Mouse (Mus musculus) megakaryocyte, adult 5-6 weeks (primary cell): ENCODE data around the gene Mfsd13b. TPM values are rescaled to one million over a fixed set of nuclear protein-coding genes. Genes with fewer than 3 reads are reported as not detected.
"Not testable (repeated sequence)": the region's sequence is repeated elsewhere in the genome, so short reads cannot be mapped to it uniquely, and the experiment has no call there.

Experiments
- ATAC-seq: 2 replicates; pipeline ENCODE4 v1.8.0; 2016; ENCODE audit warnings: mild to moderate bottlenecking, inconsistent platforms; ENCODE audit not compliant: poor library complexity, severe bottlenecking
- total RNA-seq, 2 experiments: library from RNA; stranded (forward) in 1 of 2; stranded (reverse) in 1 of 2; fragments of 153-499, 151-499 nt in 1 of 2; fragments of 221-1000, 200-1000 nt in 1 of 2; gene quantifications; 2 replicates each; pipeline versions ENCODE4 v1.2.3 to v1.2.4; 2015 to 2017

The Mfsd13b gene
- total RNA-seq, 2 experiments from 2014 or later, result not detected

GRCm38 (mm10) chr7:120980931-120981924 is 1.1 kb upstream of the Mfsd13b start:
- peak; percentile 33 for ATAC-seq

GRCm38 (mm10) chr7:120982968-120983367 is 659 bp downstream of the Mfsd13b start:
- 0 out of 2 replicates have a peak, but pooled peaks have one; percentile 2 for ATAC-seq

- no peak for ATAC-seq
These were observed 8.9 kb downstream of the Mfsd13b start for GRCm38 (mm10) chr7:120991191-120991590.

- no peak for ATAC-seq
These were observed 16.8 kb downstream of the Mfsd13b start for GRCm38 (mm10) chr7:120999021-120999530.

GRCm38 (mm10) chr7:121000065-121000822 is 17.9 kb downstream of the Mfsd13b start:
- no peak for ATAC-seq

GRCm38 (mm10) chr7:121001879-121002278 is 19.6 kb downstream of the Mfsd13b start:
- ATAC-seq, result no peak

- no peak for ATAC-seq
These were observed 20.2 kb downstream of the Mfsd13b start for GRCm38 (mm10) chr7:121002407-121002928.

GRCm38 (mm10) chr7:121003793-121004418 is 21.6 kb downstream of the Mfsd13b start:
- ATAC-seq, result no peak

- ATAC-seq, result no peak
These were observed 29.7 kb downstream of the Mfsd13b start for GRCm38 (mm10) chr7:121011794-121012689.

- ATAC-seq, result no peak
These were observed 32.2 kb downstream of the Mfsd13b start for GRCm38 (mm10) chr7:121014486-121014885.

GRCm38 (mm10) chr7:121018778-121019177 is 36.5 kb downstream of the Mfsd13b start:
- peak; percentile 64 for ATAC-seq

- ATAC-seq, result peak; percentile 87
These were observed 38.0 kb downstream of the Mfsd13b start for GRCm38 (mm10) chr7:121020277-121020676.

- ATAC-seq, result peak; percentile 64
These were observed 43.1 kb downstream of the Mfsd13b start for GRCm38 (mm10) chr7:121025221-121026008.

GRCm38 (mm10) chr7:121026300-121026699 is 44.0 kb downstream of the Mfsd13b start:
- no peak for ATAC-seq

- ATAC-seq, result not testable (repeated sequence)
These were observed 47.6 kb downstream of the Mfsd13b start for GRCm38 (mm10) chr7:121029947-121030346.

GRCm38 (mm10) chr7:121033856-121034652 is 51.7 kb downstream of the Mfsd13b start, which contains the start of gene Mettl9:
Mettl9 (plus strand) TSS chr7:121034445.
- ATAC-seq, result peak; percentile 98

GRCm38 (mm10) chr7:121034701-121035141 is 52.4 kb downstream of the Mfsd13b start:
- ATAC-seq, result peak; percentile 14
